7 mouse cellular contexts compared by ENCODE assay signal in genomic region chr7:30587842-30588667, GRCm38 (mm10). TPM values are rescaled to one million over a fixed set of nuclear protein-coding genes. Genes with fewer than 3 reads are reported as not detected.
A peak's percentile ranks its signal among the peaks of the same experiment; 100 is the strongest.
DNase-seq lines count a peak whose midpoint lies in the region; ATAC-seq and TF ChIP-seq lines count a peak whose summit lies in the region.

No protein-coding gene starts in this region.

- DNase-seq in 416B (ENCODE audit: low read depth): peak; percentile 37
- DNase-seq in CD8-positive naive resting alpha-beta T cell, adult 2 months (ENCODE audit: low read depth in 2 of 2, low spot score in 2 of 2): peak; percentile 40 to 45
- DNase-seq in embryo, embryonic 10 days (ENCODE audit: low spot score): peak; percentile 28
- DNase-seq in liver, postnatal 0 days: peak; percentile 67
- peak; percentile 46 for DNase-seq in retina, postnatal 1 day

- WGBS in heart, embryonic 11.5 days (ENCODE audit: insufficient replicate concordance): 1% methylated on average over 47 of the region's 67 CpGs
- WGBS in kidney, embryonic 15.5 days: under 1% methylated on average over 66 of the region's 67 CpGs
- under 1% methylated on average over 57 of the region's 67 CpGs for WGBS in liver, postnatal 0 days (ENCODE audit: insufficient replicate concordance)

- no peak for TF ChIP-seq EP300 in liver, postnatal 0 days (IDR thresholded peaks at IDR 0.05; ENCODE audit: low read depth)

- peak overlapping the region; percentile 80 for H3K4me3 ChIP-seq in heart, embryonic 11.5 days (ENCODE audit: low read depth, low read length)
- peak overlapping the region; percentile 72 for H3K4me3 ChIP-seq in kidney, embryonic 15.5 days (replicated peaks)
- H3K4me3 ChIP-seq in liver, postnatal 0 days (ENCODE audit: low read depth, low read length): peak overlapping the region; percentile 99

- peak overlapping the region; percentile 90 for H3K9ac ChIP-seq in heart, embryonic 11.5 days (ENCODE audit: low read depth, low read length)
- peak overlapping the region; percentile 97 for H3K9ac ChIP-seq in kidney, embryonic 15.5 days
- peak overlapping the region; percentile 99 for H3K9ac ChIP-seq in liver, postnatal 0 days (replicated peaks)

- 0 out of 2 replicates have a peak, but pooled peaks cover 4% of the 10 kb centered on the region for H3K27me3 ChIP-seq in heart, embryonic 11.5 days (ENCODE audit: control insufficient read depth, insufficient read depth, low read length)
- no peaks in the 10 kb centered on the region for H3K27me3 ChIP-seq in kidney, embryonic 15.5 days
- no peaks in the 10 kb centered on the region for H3K27me3 ChIP-seq in liver, postnatal 0 days (ENCODE audit: insufficient read depth, low read length)

- H3K27ac ChIP-seq in heart, embryonic 11.5 days (ENCODE audit: low read depth, low read length): peak overlapping the region; percentile 94
- peak overlapping the region; percentile 94 for H3K27ac ChIP-seq in kidney, embryonic 15.5 days
- peak overlapping the region; percentile 97 for H3K27ac ChIP-seq in liver, postnatal 0 days (ENCODE audit: low read depth)

- H3K4me2 ChIP-seq in heart, embryonic 11.5 days: peak overlapping the region; percentile 95
- H3K4me2 ChIP-seq in kidney, embryonic 15.5 days: peak overlapping the region; percentile 90
- peak overlapping the region; percentile 88 for H3K4me2 ChIP-seq in liver, postnatal 0 days (ENCODE audit: low read depth, low read length)

- ATAC-seq in heart, embryonic 11.5 days (replicated peaks; ENCODE audit: insufficient number of reproducible peaks, low FRiP score, low TSS enrichment): peak; percentile 11
- ATAC-seq in kidney, embryonic 15.5 days (replicated peaks; ENCODE audit: low FRiP score): peak; percentile 34
- peak; percentile 7 for ATAC-seq in liver, postnatal 0 days

- peaks cover 23% of the 10 kb centered on the region for H3K36me3 ChIP-seq in heart, embryonic 11.5 days (ENCODE audit: control insufficient read depth, insufficient read depth, low read length)
- peaks cover 36% of the 10 kb centered on the region for H3K36me3 ChIP-seq in kidney, embryonic 15.5 days
- H3K36me3 ChIP-seq in liver, postnatal 0 days (replicated peaks; ENCODE audit: insufficient read depth, low read length): peaks cover 38% of the 10 kb centered on the region

- peaks cover 10% of the 10 kb centered on the region for H3K4me1 ChIP-seq in heart, embryonic 11.5 days (ENCODE audit: control insufficient read depth, insufficient read depth, low read length)
- H3K4me1 ChIP-seq in kidney, embryonic 15.5 days: peaks cover 26% of the 10 kb centered on the region
- peaks cover 19% of the 10 kb centered on the region; the same call in 1 of the 2 replicates for H3K4me1 ChIP-seq in liver, postnatal 0 days (ENCODE audit: insufficient read depth)

- H3K9me3 ChIP-seq in heart, embryonic 11.5 days (replicated peaks; ENCODE audit: control insufficient read depth, low read length): no peaks in the 10 kb centered on the region
- H3K9me3 ChIP-seq in kidney, embryonic 15.5 days (replicated peaks): no peaks in the 10 kb centered on the region
- H3K9me3 ChIP-seq in liver, postnatal 0 days (ENCODE audit: low read length): no peaks in the 10 kb centered on the region

- TF ChIP-seq CTCF in liver, postnatal 0 days (IDR thresholded peaks at IDR 0.05; ENCODE audit: low read depth): no peak

RNA-seq across cellular contexts. Expression of gene Kmt2b, which starts 0.5 kb away (rescaled TPM):
- polyA plus RNA-seq in heart, embryonic 11.5 days (2014; fragmentation: Nextera tagmentation; extraction: Ambion mirVana): 7.1 and 8.1 TPM in 2 replicates
- polyA plus RNA-seq in kidney, embryonic 15.5 days (2015; fragmentation: Nextera tagmentation; extraction: Ambion mirVana): 6.7 and 10.9 TPM in 2 replicates
- polyA plus RNA-seq in liver, postnatal 0 days (2015; fragmentation: Nextera tagmentation; extraction: Ambion mirVana): 1.9 and 3.1 TPM in 2 replicates

RNA-seq across cellular contexts. Expression of gene Zbtb32, which starts 10.7 kb away (rescaled TPM):
- polyA plus RNA-seq in heart, embryonic 11.5 days (2014; fragmentation: Nextera tagmentation; extraction: Ambion mirVana): 0.14 TPM in 1 of 2 replicates, not detected in the other
- polyA plus RNA-seq in kidney, embryonic 15.5 days (2015; fragmentation: Nextera tagmentation; extraction: Ambion mirVana): 0.36 and 0.63 TPM in 2 replicates
- polyA plus RNA-seq in liver, postnatal 0 days (2015; fragmentation: Nextera tagmentation; extraction: Ambion mirVana): 0.53 and 1.2 TPM in 2 replicates

RNA-seq across cellular contexts. Expression of gene Igflr1, which starts 22.8 kb away (rescaled TPM):
- polyA plus RNA-seq in heart, embryonic 11.5 days (2014; fragmentation: Nextera tagmentation; extraction: Ambion mirVana): 2.3 and 3.2 TPM in 2 replicates
- 3.8 and 6.0 TPM in 2 replicates for polyA plus RNA-seq in kidney, embryonic 15.5 days (2015; fragmentation: Nextera tagmentation; extraction: Ambion mirVana)
- polyA plus RNA-seq in liver, postnatal 0 days (2015; fragmentation: Nextera tagmentation; extraction: Ambion mirVana): 0.52 and 1.2 TPM in 2 replicates

RNA-seq across cellular contexts. Expression of gene Upk1a, which starts 24.6 kb away (rescaled TPM):
- 0.31 and 0.47 TPM in 2 replicates for polyA plus RNA-seq in heart, embryonic 11.5 days (2014; fragmentation: Nextera tagmentation; extraction: Ambion mirVana)
- polyA plus RNA-seq in kidney, embryonic 15.5 days (2015; fragmentation: Nextera tagmentation; extraction: Ambion mirVana): 3.6 and 5.3 TPM in 2 replicates
- polyA plus RNA-seq in liver, postnatal 0 days (2015; fragmentation: Nextera tagmentation; extraction: Ambion mirVana): 0.07 and 0.14 TPM in 2 replicates

RNA-seq across cellular contexts. Expression of gene Psenen, which starts 24.6 kb away (rescaled TPM):
- polyA plus RNA-seq in heart, embryonic 11.5 days (2014; fragmentation: Nextera tagmentation; extraction: Ambion mirVana): 102 and 107 TPM in 2 replicates
- polyA plus RNA-seq in kidney, embryonic 15.5 days (2015; fragmentation: Nextera tagmentation; extraction: Ambion mirVana): 152 TPM in 2 replicates
- polyA plus RNA-seq in liver, postnatal 0 days (2015; fragmentation: Nextera tagmentation; extraction: Ambion mirVana): 85.3 and 94.5 TPM in 2 replicates

Comparison
In these comparisons a context has a peak if more than half of its experiments do, and no peak if none do; other contexts are left out.
1. Peak in every context shown above with its lines: DNase-seq, ATAC-seq, H3K4me3 ChIP-seq and H3K27ac ChIP-seq.